16 mouse cellular contexts compared by ENCODE assay signal in the genomic region with DNA sequence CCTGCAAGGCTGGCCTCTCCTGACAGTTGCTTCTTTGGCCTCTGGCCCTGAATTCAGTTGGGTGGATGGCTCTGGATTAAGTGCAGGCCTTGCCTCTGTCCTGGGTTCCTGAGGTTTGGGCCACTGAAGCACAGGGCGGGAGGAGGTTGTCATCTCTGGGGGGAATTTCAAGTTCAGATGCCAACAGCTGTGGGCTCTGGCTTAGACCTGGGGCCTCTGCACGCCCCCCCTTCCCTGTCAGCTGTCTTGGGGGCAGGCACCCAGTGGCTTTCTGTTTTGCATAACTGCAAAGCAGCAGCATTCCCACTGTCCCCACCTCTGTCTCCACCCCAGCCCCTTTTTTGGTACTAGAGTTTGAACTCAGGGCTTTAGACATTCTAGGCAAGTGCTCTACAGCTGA.
A peak's percentile ranks its signal among the peaks of the same experiment; 100 is the strongest.
DNase-seq lines count a peak whose midpoint lies in the region; ATAC-seq and TF ChIP-seq lines count a peak whose summit lies in the region.
"Had no signal": no experiment of that assay in that cellular context is flagged by ENCODE, and none has a peak within 500 bp of the region (broad histone marks: within the 10 kb centered on the region; RNA-seq: fewer than 3 reads in every experiment).

No protein-coding gene starts in this region.

- in situ Hi-C loops in CH12.LX (cut with MboI; ENCODE audit: low pct_ligation_motif_present, low pct_unique_long_range_greater_than_20kb, low sequenced_read_pairs), result no loop called here

- H3K4me1 ChIP-seq in hindbrain, embryonic 14.5 days (replicated peaks; ENCODE audit: control insufficient read depth, insufficient read depth, low read length), result peaks cover 5% of the 10 kb centered on the region; the same call in 1 of the 2 replicates
- H3K4me1 ChIP-seq in hindbrain, embryonic 11.5 days (replicated peaks; ENCODE audit: control insufficient read depth, insufficient read depth, low read length), result no peaks in the 10 kb centered on the region
- H3K4me1 ChIP-seq in CH12.LX (ENCODE audit: control insufficient read depth in 1 of 2, insufficient read depth in 2 of 2), result peaks cover 2 to 52% of the 10 kb centered on the region in 2 experiments; a peak in 3 of 4 replicates
- H3K4me1 ChIP-seq in embryonic facial prominence, embryonic 15.5 days, result peaks cover 17% of the 10 kb centered on the region
- H3K4me1 ChIP-seq: megakaryocyte, embryonic 14.5 days; stomach, embryonic 15.5 days had no signal

- no peak for DNase-seq in gastrocnemius, adult 2 months
- no peak for DNase-seq in gastrocnemius, postnatal 14 days
- DNase-seq in hindbrain, embryonic 14.5 days (ENCODE audit: low spot score), result no peak
- DNase-seq in hindbrain, embryonic 11.5 days (ENCODE audit: low spot score), result no peak
- no peak for DNase-seq in CH12.LX (ENCODE audit: extremely low read depth)
- DNase-seq in spleen, postnatal 10 days (ENCODE audit: low spot score in 2 of 2), result no peak
- no peak for DNase-seq in right cerebral cortex, postnatal 4 days
- DNase-seq: adrenal gland, postnatal 36 days; B cell, adult 2 months; lung, adult 2 months; spleen, adult 18-20 months had no signal

- no peaks in the 10 kb centered on the region for H3K36me3 ChIP-seq in hindbrain, embryonic 14.5 days (replicated peaks; ENCODE audit: control insufficient read depth, insufficient read depth)
- H3K36me3 ChIP-seq in hindbrain, embryonic 11.5 days (ENCODE audit: control insufficient read depth, insufficient read depth, low read length), result no peaks in the 10 kb centered on the region
- H3K36me3 ChIP-seq in CH12.LX (replicated peaks in 1 of 2; ENCODE audit: control insufficient read depth in 1 of 2, insufficient read depth in 1 of 2, low read length in 1 of 2), result peaks cover 0 to 80% of the 10 kb centered on the region in 2 experiments
- peaks cover 9% of the 10 kb centered on the region; the same call in 1 of the 2 replicates for H3K36me3 ChIP-seq in embryonic facial prominence, embryonic 15.5 days
- H3K36me3 ChIP-seq: neural tube, embryonic 12.5 days had no signal

- no peaks in the 10 kb centered on the region for H3K9me3 ChIP-seq in hindbrain, embryonic 14.5 days (ENCODE audit: control insufficient read depth, low read length)
- no peaks in the 10 kb centered on the region for H3K9me3 ChIP-seq in hindbrain, embryonic 11.5 days (ENCODE audit: control insufficient read depth, low read length)
- no peaks in the 10 kb centered on the region for H3K9me3 ChIP-seq in CH12.LX (replicated peaks; ENCODE audit: low read length)
- H3K9me3 ChIP-seq in embryonic facial prominence, embryonic 15.5 days (replicated peaks), result no peaks in the 10 kb centered on the region
- H3K9me3 ChIP-seq: neural tube, embryonic 12.5 days; stomach, embryonic 15.5 days had no signal

- no peak for ATAC-seq in hindbrain, embryonic 14.5 days (ENCODE audit: low FRiP score)
- ATAC-seq in hindbrain, embryonic 11.5 days (ENCODE audit: low FRiP score), result no peak
- ATAC-seq in embryonic facial prominence, embryonic 15.5 days (ENCODE audit: insufficient number of reproducible peaks, low FRiP score, low TSS enrichment, low read depth), result 0 out of 2 replicates have a peak, but pooled peaks have one; percentile 30

- no peaks in the 10 kb centered on the region for H3K79me2 ChIP-seq in CH12.LX (replicated peaks; ENCODE audit: control insufficient read depth, extremely low read depth, insufficient read depth, poor library complexity, severe bottlenecking)

- TF ChIP-seq RAD21 in CH12.LX (IDR thresholded peaks at IDR 0.05; ENCODE audit: low read depth, low read length), result no peak

- TF ChIP-seq EP300 in CH12.LX (IDR thresholded peaks at IDR 0.05; ENCODE audit: low read length), result no peak

- no peaks in the 10 kb centered on the region for H3K27me3 ChIP-seq in hindbrain, embryonic 14.5 days (ENCODE audit: control insufficient read depth, insufficient read depth, low read length)
- H3K27me3 ChIP-seq in hindbrain, embryonic 11.5 days (ENCODE audit: control insufficient read depth, insufficient read depth, low read length), result no peaks in the 10 kb centered on the region
- no peaks in the 10 kb centered on the region for H3K27me3 ChIP-seq in CH12.LX (replicated peaks)
- H3K27me3 ChIP-seq in embryonic facial prominence, embryonic 15.5 days, result no peaks in the 10 kb centered on the region
- H3K27me3 ChIP-seq: neural tube, embryonic 12.5 days; stomach, embryonic 15.5 days had no signal

- no peak overlapping the region for H3K4me2 ChIP-seq in hindbrain, embryonic 14.5 days (replicated peaks)
- no peak overlapping the region for H3K4me2 ChIP-seq in hindbrain, embryonic 11.5 days (replicated peaks; ENCODE audit: low read depth, low read length)
- no peak overlapping the region for H3K4me2 ChIP-seq in CH12.LX (ENCODE audit: insufficient read depth, low read depth, poor library complexity, severe bottlenecking)
- no peak overlapping the region for H3K4me2 ChIP-seq in embryonic facial prominence, embryonic 15.5 days (replicated peaks)
- H3K4me2 ChIP-seq: liver, embryonic 11.5 days; neural tube, embryonic 12.5 days; stomach, embryonic 15.5 days had no signal

- peak overlapping the region; percentile 79 for H3K27ac ChIP-seq in gastrocnemius, adult 2 months
- H3K27ac ChIP-seq in hindbrain, embryonic 14.5 days, result peak overlapping the region; percentile 52
- H3K27ac ChIP-seq in hindbrain, embryonic 11.5 days (ENCODE audit: low read depth, low read length), result no peak overlapping the region
- no peak overlapping the region for H3K27ac ChIP-seq in CH12.LX (ENCODE audit: insufficient read depth, low read depth)
- peak overlapping the region; percentile 76; the same call in 1 of the 2 replicates for H3K27ac ChIP-seq in embryonic facial prominence, embryonic 15.5 days (replicated peaks)
- H3K27ac ChIP-seq: neural tube, embryonic 12.5 days had no signal

- 72% methylated on average over 2 of the region's 2 CpGs for WGBS in hindbrain, embryonic 14.5 days
- WGBS in hindbrain, embryonic 11.5 days, result 82% methylated on average over 2 of the region's 2 CpGs
- 76% methylated on average over 2 of the region's 2 CpGs for WGBS in embryonic facial prominence, embryonic 15.5 days

- TF ChIP-seq CTCF in gastrocnemius, adult 2 months (IDR thresholded peaks at IDR 0.05), result no peak
- TF ChIP-seq CTCF in CH12.LX (conservative IDR thresholded peaks at IDR 0.05 in 1 of 2, IDR thresholded peaks at IDR 0.05 in 1 of 2; ENCODE audit: low read depth in 2 of 2, low read length in 2 of 2), result no peak

- H3K4me3 ChIP-seq in gastrocnemius, adult 2 months, result no peak overlapping the region
- H3K4me3 ChIP-seq in hindbrain, embryonic 14.5 days (replicated peaks; ENCODE audit: low read length), result no peak overlapping the region
- no peak overlapping the region for H3K4me3 ChIP-seq in hindbrain, embryonic 11.5 days (ENCODE audit: low read depth, low read length)
- H3K4me3 ChIP-seq in CH12.LX (replicated peaks in 1 of 3; ENCODE audit: low read depth in 2 of 3, low read length in 2 of 3, poor library complexity in 1 of 3), result no peak overlapping the region
- no peak overlapping the region for H3K4me3 ChIP-seq in embryonic facial prominence, embryonic 15.5 days (replicated peaks)
- H3K4me3 ChIP-seq: megakaryocyte, embryonic 14.5 days; neural tube, embryonic 12.5 days; stomach, embryonic 15.5 days had no signal

- no peak overlapping the region for H3K9ac ChIP-seq in hindbrain, embryonic 14.5 days
- no peak overlapping the region for H3K9ac ChIP-seq in hindbrain, embryonic 11.5 days (ENCODE audit: low read depth, low read length)
- no peak overlapping the region for H3K9ac ChIP-seq in CH12.LX (ENCODE audit: insufficient read depth, low read depth)
- no peak overlapping the region for H3K9ac ChIP-seq in embryonic facial prominence, embryonic 15.5 days
- H3K9ac ChIP-seq: neural tube, embryonic 12.5 days; stomach, embryonic 15.5 days had no signal

- no peak for TF ChIP-seq POLR2A in CH12.LX (IDR thresholded peaks at IDR 0.05; ENCODE audit: low read depth, low read length)

- dilution Hi-C loops in CH12.LX (cut with MboI; ENCODE audit: extremely low pct_ligation_motif_present, extremely low pct_unique_long_range_greater_than_20kb, low sequenced_read_pairs), result no loop called here

- intact Hi-C loops in gastrocnemius, adult 2 months (cut with DNase I), result no loop called here
- intact Hi-C loops in gastrocnemius, postnatal 14 days (cut with DNase I; ENCODE audit: low total_unique reads), result no loop called here

TF ChIP-seq in CH12.LX, 34 proteins besides CTCF, POLR2A, EP300 and RAD21:
- TF ChIP-seq ETS1 (conservative IDR thresholded peaks at IDR 0.05; ENCODE audit: low read depth, low read length), result peak; percentile 47
- no peak for TF ChIP-seq ZMIZ1 (IDR thresholded peaks at IDR 0.05; ENCODE audit: low read depth, low read length)

Comparison
In these comparisons a context has a peak if more than half of its experiments do, and no peak if none do; other contexts are left out.
1. H3K27ac ChIP-seq: peak in gastrocnemius, adult 2 months (single experiment), hindbrain, embryonic 14.5 days (single experiment) and embryonic facial prominence, embryonic 15.5 days (single experiment); none in hindbrain, embryonic 11.5 days (single experiment) and CH12.LX (single experiment).